Mouse (Mus musculus) heart, postnatal 0 days (tissue): ENCODE measurements around the gene Psip1.

Source experiments
- CTCF ChIP-seq: IDR thresholded peaks from 2 replicates; pipeline ENCODE4 v1.5.1; 2016; ENCODE audit warnings: antibody characterized with exemption, control low read depth, low read depth
- EP300 ChIP-seq: IDR thresholded peaks from 2 replicates; pipeline ENCODE4 v1.6.1; 2016; ENCODE audit warnings: antibody characterized with exemption, low read depth

DNA sequence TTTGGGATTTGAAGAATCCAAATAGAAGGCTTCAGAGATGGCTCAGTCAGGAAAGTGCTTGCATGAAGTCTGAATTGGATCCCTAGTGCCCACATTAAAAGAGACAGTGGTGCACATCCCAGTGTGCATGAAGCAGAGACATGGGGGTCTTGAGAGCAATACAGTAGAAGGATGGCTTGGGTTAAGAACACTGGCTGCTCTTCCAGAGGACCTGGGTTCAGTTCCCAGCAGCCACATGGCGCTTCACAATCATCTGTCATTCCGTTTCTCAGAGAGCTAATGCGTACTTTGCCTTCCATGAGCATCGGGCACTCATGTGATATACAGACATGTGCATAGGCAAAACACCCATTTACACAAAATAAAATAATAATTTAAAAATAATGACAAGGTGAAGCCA is 61.1 kb downstream of the Psip1 start:
- TF ChIP-seq CTCF = no peak
- no peak for TF ChIP-seq EP300
